Mouse (Mus musculus) CH12.LX (cell line): ENCODE measurements around the gene Urad. TPM values are rescaled to one million over a fixed set of nuclear protein-coding genes. Genes with fewer than 3 reads are reported as not detected.

ENCODE experiments used
- DNase-seq: peaks from one replicate; pipeline ENCODE4 v3.0.0-alpha.2; 2013; ENCODE audit errors: extremely low read depth
- H3K27ac ChIP-seq: 2 replicates; pipeline ENCODE4 v1.5.1; 2012; ENCODE audit warnings: low read depth, mild to moderate bottlenecking, control low read depth, moderate library complexity; ENCODE audit not compliant: insufficient read depth
- H3K27me3 ChIP-seq: replicated peaks from 2 replicates; pipeline ENCODE3; 2012; ENCODE audit warnings: inconsistent platforms
- H3K36me3 ChIP-seq, 2 experiments: replicated peaks in 1 of 2; 2 replicates each; pipeline versions ENCODE3 to v1.6.1; 2012; ENCODE audit warnings: inconsistent platforms in 1 of 2, low read length in 1 of 2, mild to moderate bottlenecking in 1 of 2, mixed read lengths in 1 of 2, moderate library complexity in 1 of 2; ENCODE audit not compliant: control insufficient read depth in 1 of 2, insufficient read depth in 1 of 2
- H3K4me1 ChIP-seq, 2 experiments: 2 replicates each; pipeline ENCODE4 v1.6.1; 2012; ENCODE audit warnings: inconsistent platforms in 1 of 2, moderate library complexity in 1 of 2; ENCODE audit not compliant: insufficient read depth in 2 of 2, control insufficient read depth in 1 of 2
- H3K4me2 ChIP-seq: 2 replicates; pipeline ENCODE4 v1.6.1; 2012; ENCODE audit warnings: low read depth, mild to moderate bottlenecking, control low read depth; ENCODE audit not compliant: poor library complexity, insufficient read depth, severe bottlenecking
- H3K4me3 ChIP-seq, 3 experiments: fragments of 150-350 bp in 1 of 3; sonication (generic) in 1 of 3; replicated peaks in 1 of 3; 2 replicates each; pipeline versions ENCODE3 to v1.5.1; 2011 to 2012; ENCODE audit warnings: low read depth in 2 of 3, low read length in 2 of 3, mild to moderate bottlenecking in 2 of 3, moderate library complexity in 2 of 3, control low read depth in 1 of 3, improper control_type of control experiment in 1 of 3, inconsistent platforms in 1 of 3, mixed read lengths in 1 of 3; ENCODE audit not compliant: poor library complexity in 1 of 3
- H3K79me2 ChIP-seq: replicated peaks from 2 replicates; pipeline ENCODE4 v1.6.1; 2012; ENCODE audit warnings: mild to moderate bottlenecking, moderate library complexity; ENCODE audit not compliant: control insufficient read depth, poor library complexity, insufficient read depth, severe bottlenecking; ENCODE audit errors: extremely low read depth
- H3K9ac ChIP-seq: 2 replicates; pipeline ENCODE4 v1.6.1; 2012; ENCODE audit warnings: low read depth, mild to moderate bottlenecking, control low read depth, moderate library complexity; ENCODE audit not compliant: insufficient read depth
- H3K9me3 ChIP-seq: replicated peaks from 2 replicates; pipeline ENCODE3; 2012; ENCODE audit warnings: low read length, inconsistent platforms, mixed read lengths
- BHLHE40 ChIP-seq: IDR thresholded peaks from 2 replicates; pipeline ENCODE4 v1.6.1; 2011; ENCODE audit warnings: mild to moderate bottlenecking, low read depth, low read length, improper control_type of control experiment
- CHD1 ChIP-seq: IDR thresholded peaks from 2 replicates; pipeline ENCODE4 v1.6.1; 2012; ENCODE audit warnings: low read depth, low read length, improper control_type of control experiment, inconsistent platforms
- CHD2 ChIP-seq: IDR thresholded peaks from 2 replicates; pipeline ENCODE4 v1.6.1; 2011; ENCODE audit warnings: low read length, improper control_type of control experiment
- CTCF ChIP-seq, 2 experiments: IDR thresholded peaks in 1 of 2; conservative IDR thresholded peaks in 1 of 2; 2 replicates each; pipeline ENCODE4 v1.5.1; 2011 to 2012; ENCODE audit warnings: low read depth in 2 of 2, low read length in 2 of 2, improper control_type of control experiment in 1 of 2, inconsistent platforms in 1 of 2, mild to moderate bottlenecking in 1 of 2, moderate library complexity in 1 of 2
- E2F4 ChIP-seq: IDR thresholded peaks from 2 replicates; pipeline ENCODE4 v1.6.1; 2011; ENCODE audit warnings: low read depth, low read length, improper control_type of control experiment; ENCODE audit not compliant: insufficient replicate concordance
- ELF1 ChIP-seq: IDR thresholded peaks from 2 replicates; pipeline ENCODE4 v1.6.1; 2014; ENCODE audit warnings: low read depth, mild to moderate bottlenecking, inconsistent platforms, low read length, improper control_type of control experiment
- ETS1 ChIP-seq: conservative IDR thresholded peaks from 2 replicates; pipeline ENCODE4 v1.6.1; 2012; ENCODE audit warnings: low read depth, mild to moderate bottlenecking, inconsistent platforms, low read length, improper control_type of control experiment, moderate library complexity
- IRF4 ChIP-seq: IDR thresholded peaks from 2 replicates; pipeline ENCODE4 v1.6.1; 2014; ENCODE audit warnings: low read depth, mild to moderate bottlenecking, inconsistent platforms, low read length, improper control_type of control experiment
- JUN ChIP-seq: IDR thresholded peaks from 2 replicates; pipeline ENCODE4 v1.6.1; 2011; ENCODE audit warnings: low read depth, mild to moderate bottlenecking, low read length, improper control_type of control experiment, moderate library complexity; ENCODE audit not compliant: insufficient read depth
- MAFK ChIP-seq: IDR thresholded peaks from 2 replicates; pipeline ENCODE4 v1.6.1; 2011; ENCODE audit warnings: low read length, improper control_type of control experiment; ENCODE audit not compliant: insufficient replicate concordance
- MAZ ChIP-seq: IDR thresholded peaks from 2 replicates; pipeline ENCODE4 v1.6.1; 2012; ENCODE audit warnings: low read depth, mild to moderate bottlenecking, inconsistent platforms, low read length, improper control_type of control experiment, moderate library complexity
- POLR2A ChIP-seq: IDR thresholded peaks from 2 replicates; pipeline ENCODE4 v1.6.1; 2011; ENCODE audit warnings: low read depth, mild to moderate bottlenecking, improper control_type of control experiment, low read length
- RAD21 ChIP-seq: IDR thresholded peaks from 2 replicates; pipeline ENCODE4 v1.6.1; 2011; ENCODE audit warnings: low read depth, mild to moderate bottlenecking, low read length, improper control_type of control experiment, moderate library complexity
- RCOR1 ChIP-seq: conservative IDR thresholded peaks from 2 replicates; pipeline ENCODE4 v1.6.1; 2012; ENCODE audit warnings: low read depth, mild to moderate bottlenecking, inconsistent platforms, low read length, improper control_type of control experiment
- TCF12 ChIP-seq: IDR thresholded peaks from 2 replicates; pipeline ENCODE4 v1.6.1; 2014; ENCODE audit warnings: low read depth, mild to moderate bottlenecking, inconsistent platforms, low read length, improper control_type of control experiment
- UBTF ChIP-seq: IDR thresholded peaks from 2 replicates; pipeline ENCODE4 v1.6.1; 2012; ENCODE audit warnings: low read depth, mild to moderate bottlenecking, inconsistent platforms, low read length, improper control_type of control experiment, moderate library complexity
- USF1 ChIP-seq: IDR thresholded peaks from 2 replicates; pipeline ENCODE4 v1.6.1; 2014; ENCODE audit warnings: low read depth, mild to moderate bottlenecking, inconsistent platforms, low read length, improper control_type of control experiment
- ZMIZ1 ChIP-seq: IDR thresholded peaks from 2 replicates; pipeline ENCODE4 v1.6.1; 2012; ENCODE audit warnings: low read depth, mild to moderate bottlenecking, inconsistent platforms, low read length, improper control_type of control experiment
- ZNF384 ChIP-seq: IDR thresholded peaks from 2 replicates; pipeline ENCODE4 v1.6.1; 2012; ENCODE audit warnings: low read depth, low read length, improper control_type of control experiment, inconsistent platforms
- dilution Hi-C: fragments of 300-500 bp; cut with MboI; formaldehyde crosslinking; loops from 2 replicates; pipeline ENCODE4 v1.14.3; 2020; ENCODE audit warnings: low sequenced_read_pairs; ENCODE audit not compliant: extremely low pct_unique_long_range_greater_than_20kb, extremely low pct_ligation_motif_present
- in situ Hi-C: fragments of 300-500 bp; cut with MboI; formaldehyde crosslinking; loops from 3 replicates; pipeline ENCODE4 v1.14.3; 2019; ENCODE audit warnings: low sequenced_read_pairs, low pct_ligation_motif_present, low pct_unique_long_range_greater_than_20kb, mixed read lengths
- polyA plus RNA-seq: library from polyadenylated mRNA; unstranded; fragments of >175 nt; gene quantifications from 2 replicates; pipeline ENCODE4 v1.2.1, GENCODE M21; 2012; ENCODE audit warnings: low read depth; ENCODE audit not compliant: insufficient read length
- total RNA-seq, 2 experiments: library from RNA; depleted of rRNA; stranded (reverse); fragments of 300-350 nt in 1 of 2; fragments of >200 nt in 1 of 2; gene quantifications; 2 replicates each; pipeline ENCODE4 v1.2.3; 2012 to 2014

Gene Urad
- total and polyA plus RNA-seq, 3 experiments, result not detected

- dilution Hi-C loops, result no loop called here
- Histone ChIP-seq H3K4me2 (no peak overlapping the region), H3K79me2 (no peaks in the 10 kb centered on the region), H3K4me3 (no peak overlapping the region), H3K9ac (no peak overlapping the region), H3K27me3 (peaks cover 43% of the 10 kb centered on the region), H3K4me1 (peaks cover 0 to 3% of the 10 kb centered on the region in 2 experiments; a peak in 1 of 4 replicates), H3K9me3 (no peaks in the 10 kb centered on the region), H3K27ac (peak overlapping the region; percentile 11; the same call in 1 of the 2 replicates), H3K36me3 (no peaks in the 10 kb centered on the region)
- in situ Hi-C loops, result loop anchor here (5.0 to 25.0 kb wide), 2 partner anchors 403 to 628 kb away; no protein-coding TSS in a partner anchor
- no peak for DNase-seq
- TF ChIP-seq TCF12 (no peak), ETS1 (no peak), USF1 (no peak), RAD21 (no peak), CHD1 (no peak), MAZ (no peak), ZMIZ1 (no peak), JUN (no peak), UBTF (no peak), RCOR1 (no peak), E2F4 (no peak), MAFK (no peak), CHD2 (no peak), ELF1 (no peak)
These were observed 6.7 kb downstream of the Urad start for GRCm38 (mm10) chr5:147315432-147316075.

- no peaks in the 10 kb centered on the region for H3K79me2 ChIP-seq
- no peak for TF ChIP-seq CHD2
- no peak for TF ChIP-seq IRF4
- no peak for TF ChIP-seq BHLHE40
- TF ChIP-seq CTCF (conservative IDR thresholded peaks at IDR 0.05 in 1 of 2, IDR thresholded peaks at IDR 0.05 in 1 of 2; ENCODE audit: low read depth in 2 of 2, low read length in 2 of 2), result no peak
- TF ChIP-seq ZMIZ1, result no peak
- TF ChIP-seq POLR2A, result no peak
- TF ChIP-seq ETS1, result no peak
- TF ChIP-seq ZNF384, result no peak
- no peak for TF ChIP-seq ELF1
- TF ChIP-seq CHD1, result no peak
- H3K9me3 ChIP-seq, result no peaks in the 10 kb centered on the region
- H3K4me3 ChIP-seq, result no peak overlapping the region
- peaks cover 50% of the 10 kb centered on the region for H3K27me3 ChIP-seq
- no peak overlapping the region for H3K4me2 ChIP-seq
- in situ Hi-C loops, result loop anchor here (5.0 to 25.0 kb wide), 2 partner anchors 403 to 628 kb away; no protein-coding TSS in a partner anchor
- H3K27ac ChIP-seq, result peak overlapping the region; percentile 11; the same call in 1 of the 2 replicates
- H3K36me3 ChIP-seq, result no peaks in the 10 kb centered on the region
- DNase-seq, result no peak
- peaks cover 0 to 3% of the 10 kb centered on the region in 2 experiments; a peak in 1 of 4 replicates for H3K4me1 ChIP-seq
- H3K9ac ChIP-seq, result no peak overlapping the region
- dilution Hi-C loops, result no loop called here
These were observed 7.4 kb downstream of the Urad start for GRCm38 (mm10) chr5:147314646-147315431.
